In genomic region chr15:85908660-85909491, GRCm38 (mm10) we compare ENCODE assay signal across 17 mouse cellular contexts. TPM values are rescaled to one million over a fixed set of nuclear protein-coding genes. Genes with fewer than 3 reads are reported as not detected.
DNase-seq lines count a peak whose midpoint lies in the region; ATAC-seq and TF ChIP-seq lines count a peak whose summit lies in the region.
"Had no signal": no experiment of that assay in that cellular context is flagged by ENCODE, and none has a peak within 500 bp of the region (broad histone marks: within the 10 kb centered on the region; RNA-seq: fewer than 3 reads in every experiment).

No protein-coding gene starts in this region.

- H3K9me3 ChIP-seq in intestine, postnatal 0 days (ENCODE audit: control insufficient read depth): no peaks in the 10 kb centered on the region
- H3K9me3 ChIP-seq in liver, embryonic 11.5 days (ENCODE audit: control insufficient read depth, low read length): no peaks in the 10 kb centered on the region
- no peaks in the 10 kb centered on the region for H3K9me3 ChIP-seq in midbrain, embryonic 16.5 days (replicated peaks; ENCODE audit: control insufficient read depth, low read length, poor library complexity, severe bottlenecking)
- H3K9me3 ChIP-seq: forebrain, embryonic 15.5 days; limb, embryonic 13.5 days; lung, embryonic 15.5 days; midbrain, embryonic 15.5 days had no signal

- peaks cover 5% of the 10 kb centered on the region for H3K4me1 ChIP-seq in intestine, postnatal 0 days (replicated peaks; ENCODE audit: control insufficient read depth, insufficient read depth, low read length)
- no peaks in the 10 kb centered on the region; the same call in 1 of the 2 replicates for H3K4me1 ChIP-seq in liver, embryonic 11.5 days (replicated peaks; ENCODE audit: control insufficient read depth, insufficient read depth, low read length)
- no peaks in the 10 kb centered on the region for H3K4me1 ChIP-seq in midbrain, embryonic 16.5 days (ENCODE audit: control insufficient read depth, insufficient read depth, low read length)
- H3K4me1 ChIP-seq: forebrain, embryonic 15.5 days had no signal

- H3K27me3 ChIP-seq in C2C12 (ENCODE audit: control insufficient read depth, insufficient read depth, insufficient read length): peaks cover 10% of the 10 kb centered on the region
- no peaks in the 10 kb centered on the region for H3K27me3 ChIP-seq in intestine, postnatal 0 days (replicated peaks; ENCODE audit: control insufficient read depth, insufficient read depth, low read length)
- H3K27me3 ChIP-seq in liver, embryonic 11.5 days (replicated peaks; ENCODE audit: control insufficient read depth, insufficient read depth, low read length): no peaks in the 10 kb centered on the region; the same call in 1 of the 2 replicates
- H3K27me3 ChIP-seq in midbrain, embryonic 16.5 days (ENCODE audit: control insufficient read depth, insufficient read depth, low read depth, low read length): no peaks in the 10 kb centered on the region
- H3K27me3 ChIP-seq: forebrain, embryonic 15.5 days; limb, embryonic 13.5 days; lung, embryonic 15.5 days; midbrain, embryonic 15.5 days had no signal

- TF ChIP-seq CTCF in C2C12 (IDR thresholded peaks at IDR 0.05; ENCODE audit: control insufficient read depth, insufficient read depth, insufficient read length): no peak
- TF ChIP-seq CTCF in intestine, postnatal 0 days (IDR thresholded peaks at IDR 0.05; ENCODE audit: low read depth): no peak

- no peaks in the 10 kb centered on the region for H3K79me3 ChIP-seq in C2C12 (ENCODE audit: low read depth)

- no peak overlapping the region for H3K4me3 ChIP-seq in C2C12 (ENCODE audit: insufficient read depth, poor library complexity, severe bottlenecking)
- no peak overlapping the region for H3K4me3 ChIP-seq in intestine, postnatal 0 days (ENCODE audit: low read depth, low read length)
- H3K4me3 ChIP-seq in liver, embryonic 11.5 days (ENCODE audit: low read depth, low read length): no peak overlapping the region
- H3K4me3 ChIP-seq in midbrain, embryonic 16.5 days (ENCODE audit: low read depth, low read length): no peak overlapping the region
- H3K4me3 ChIP-seq: forebrain, embryonic 15.5 days; limb, embryonic 13.5 days; lung, embryonic 15.5 days; midbrain, embryonic 15.5 days had no signal

- no peak overlapping the region for H3ac ChIP-seq in C2C12 (ENCODE audit: control insufficient read depth, insufficient read length, low read depth)

- peak; percentile 81 for DNase-seq in adrenal gland, adult 8-10 months
- DNase-seq in adrenal gland, postnatal 25 days: no peak
- DNase-seq in right cerebral cortex, adult 2 months (ENCODE audit: low spot score in 2 of 2): no peak
- no peak for DNase-seq in liver, embryonic 11.5 days (ENCODE audit: low spot score)
- DNase-seq: B cell, adult 2 months; cerebellum, adult 2 months; gastrocnemius, postnatal 14 days; heart, postnatal 10 days had no signal

- H3K79me2 ChIP-seq in C2C12 (ENCODE audit: control insufficient read depth, insufficient read depth): no peaks in the 10 kb centered on the region

- peak overlapping the region; percentile 13; the same call in 1 of the 2 replicates for H3K4me2 ChIP-seq in intestine, postnatal 0 days (replicated peaks; ENCODE audit: low read depth)
- no peak overlapping the region for H3K4me2 ChIP-seq in liver, embryonic 11.5 days
- no peak overlapping the region for H3K4me2 ChIP-seq in midbrain, embryonic 16.5 days (ENCODE audit: low read length)
- H3K4me2 ChIP-seq: forebrain, embryonic 15.5 days; limb, embryonic 13.5 days; lung, embryonic 15.5 days; midbrain, embryonic 15.5 days had no signal

- no peak overlapping the region for H3K9ac ChIP-seq in intestine, postnatal 0 days (ENCODE audit: low read depth, low read length)
- H3K9ac ChIP-seq in liver, embryonic 11.5 days (ENCODE audit: low read depth, low read length): no peak overlapping the region
- H3K9ac ChIP-seq in midbrain, embryonic 16.5 days (ENCODE audit: low read depth, low read length): no peak overlapping the region
- H3K9ac ChIP-seq: forebrain, embryonic 15.5 days; lung, embryonic 15.5 days; midbrain, embryonic 15.5 days had no signal

- H3K36me3 ChIP-seq in C2C12 (ENCODE audit: control insufficient read depth, insufficient read depth): no peaks in the 10 kb centered on the region
- H3K36me3 ChIP-seq in intestine, postnatal 0 days (ENCODE audit: control insufficient read depth, insufficient read depth): no peaks in the 10 kb centered on the region
- H3K36me3 ChIP-seq in liver, embryonic 11.5 days (ENCODE audit: control insufficient read depth, insufficient read depth, low read length): no peaks in the 10 kb centered on the region
- no peaks in the 10 kb centered on the region for H3K36me3 ChIP-seq in midbrain, embryonic 16.5 days (ENCODE audit: control insufficient read depth, insufficient read depth, low read length)
- H3K36me3 ChIP-seq: forebrain, embryonic 15.5 days; limb, embryonic 13.5 days; lung, embryonic 15.5 days; midbrain, embryonic 15.5 days had no signal

- peak overlapping the region; percentile 46 for H3K27ac ChIP-seq in intestine, postnatal 0 days (ENCODE audit: low read depth, low read length)
- H3K27ac ChIP-seq in liver, embryonic 11.5 days (ENCODE audit: low read depth, low read length): no peak overlapping the region
- no peak overlapping the region for H3K27ac ChIP-seq in midbrain, embryonic 16.5 days (ENCODE audit: low read length)
- H3K27ac ChIP-seq: forebrain, embryonic 15.5 days; hindbrain, postnatal 0 days; limb, embryonic 13.5 days; midbrain, embryonic 15.5 days had no signal

- peak; percentile 86 for ATAC-seq in intestine, postnatal 0 days
- peak; percentile 38 for ATAC-seq in megakaryocyte progenitor cell, adult 5-6 weeks (replicated peaks; ENCODE audit: poor library complexity)
- ATAC-seq in liver, embryonic 11.5 days (replicated peaks; ENCODE audit: low FRiP score): no peak; the same call in 1 of the 2 replicates
- ATAC-seq in midbrain, embryonic 16.5 days: no peak
- ATAC-seq: forebrain, embryonic 15.5 days; midbrain, embryonic 15.5 days had no signal

- WGBS in intestine, postnatal 0 days: 62% methylated on average over 7 of the region's 7 CpGs
- WGBS in liver, embryonic 11.5 days: 75% methylated on average over 7 of the region's 7 CpGs
- WGBS in midbrain, embryonic 16.5 days: 95% methylated on average over 7 of the region's 7 CpGs

TF ChIP-seq in C2C12, 6 proteins besides CTCF, POLR2A, EP300 and RAD21:
- TF ChIP-seq FOSL1 (IDR thresholded peaks at IDR 0.05; ENCODE audit: insufficient read depth, low read length, poor library complexity, severe bottlenecking) (no peak), CEBPB (IDR thresholded peaks at IDR 0.05; ENCODE audit: low read depth) (no peak), MAX (IDR thresholded peaks at IDR 0.05) (peak; percentile 86), MYOG (IDR thresholded peaks at IDR 0.05; ENCODE audit: control insufficient read depth, extremely low read depth, insufficient read length) (no peak), USF1 (IDR thresholded peaks at IDR 0.05; ENCODE audit: low read depth) (peak; percentile 72)

RNA-seq across cellular contexts. Expression of gene Trmu, which starts 29.8 kb away (rescaled TPM):
- total RNA-seq in adrenal gland, adult 8-10 months (2022): 10 to 100 TPM; 21.8 to 49.7 (median 33.9) TPM
- total RNA-seq in adrenal gland, postnatal 25 days (2021): 31.0 and 34.2 TPM in 2 replicates
- polyA plus RNA-seq in C2C12 (2012; fragmentation: generic; extraction: Trizol): 10.4 TPM
- 13.6 and 14.4 TPM in 2 replicates for polyA plus RNA-seq in intestine, postnatal 0 days (2015; fragmentation: Nextera tagmentation; extraction: Ambion mirVana)
- 7.4 and 7.6 TPM in 2 replicates for total RNA-seq in megakaryocyte progenitor cell, adult 5-6 weeks (2015)
- total RNA-seq in megakaryocyte progenitor cell, adult 5-6 weeks (2017): 22.6 and 24.7 TPM in 2 replicates
- 34.0 and 35.0 TPM in 2 replicates for polyA plus RNA-seq in liver, embryonic 11.5 days (2014; fragmentation: Nextera tagmentation; extraction: Ambion mirVana)
- 58.5 and 59.5 TPM in 2 replicates for polyA plus RNA-seq in midbrain, embryonic 16.5 days (2015; fragmentation: Nextera tagmentation; extraction: Ambion mirVana)

RNA-seq across cellular contexts. Expression of gene Gtse1, which starts 49.3 kb away (rescaled TPM):
- 1 to 10 TPM in 3 of 4 experiments, under 1 TPM in 1; 0.61 to 1.5 (median 1.3) TPM for total RNA-seq in adrenal gland, adult 8-10 months (2022)
- total RNA-seq in adrenal gland, postnatal 25 days (2021): 2.3 and 3.8 TPM in 2 replicates
- 60.7 TPM for polyA plus RNA-seq in C2C12 (2012; fragmentation: generic; extraction: Trizol)
- 4.2 and 4.6 TPM in 2 replicates for polyA plus RNA-seq in intestine, postnatal 0 days (2015; fragmentation: Nextera tagmentation; extraction: Ambion mirVana)
- total RNA-seq in megakaryocyte progenitor cell, adult 5-6 weeks (2015): 15.3 and 18.1 TPM in 2 replicates
- total RNA-seq in megakaryocyte progenitor cell, adult 5-6 weeks (2017): 16.9 and 18.6 TPM in 2 replicates
- 38.8 and 42.5 TPM in 2 replicates for polyA plus RNA-seq in liver, embryonic 11.5 days (2014; fragmentation: Nextera tagmentation; extraction: Ambion mirVana)
- polyA plus RNA-seq in midbrain, embryonic 16.5 days (2015; fragmentation: Nextera tagmentation; extraction: Ambion mirVana): 3.4 and 4.2 TPM in 2 replicates

Comparison
In these comparisons a context has a peak if more than half of its experiments do, and no peak if none do; other contexts are left out.
1. ATAC-seq: peak in intestine, postnatal 0 days (single experiment) and megakaryocyte progenitor cell, adult 5-6 weeks (single experiment); none in liver, embryonic 11.5 days (single experiment) and midbrain, embryonic 16.5 days (single experiment).